Comparison of ENCODE assay signal across 25 mouse cellular contexts in genomic region chr1:132283018-132283417, GRCm38 (mm10). TPM values are rescaled to one million over a fixed set of nuclear protein-coding genes. Genes with fewer than 3 reads are reported as not detected.
DNase-seq lines count a peak whose midpoint lies in the region; ATAC-seq and TF ChIP-seq lines count a peak whose summit lies in the region.
"Had no signal": no experiment of that assay in that cellular context is flagged by ENCODE, and none has a peak within 500 bp of the region (broad histone marks: within the 10 kb centered on the region; RNA-seq: fewer than 3 reads in every experiment).

No protein-coding gene starts in this region.

- H3K27ac ChIP-seq in forebrain, embryonic 12.5 days: peak overlapping the region; percentile 78
- no peak overlapping the region for H3K27ac ChIP-seq in forebrain, embryonic 16.5 days (ENCODE audit: low read length)
- peak overlapping the region; percentile 16 for H3K27ac ChIP-seq in hindbrain, embryonic 14.5 days
- H3K27ac ChIP-seq in midbrain, embryonic 13.5 days: peak overlapping the region; percentile 86
- peak overlapping the region; percentile 42; the same call in 1 of the 2 replicates for H3K27ac ChIP-seq in neural tube, embryonic 15.5 days (replicated peaks)
- H3K27ac ChIP-seq: embryonic facial prominence, embryonic 12.5 days; kidney, embryonic 15.5 days; limb, embryonic 10.5 days; stomach, postnatal 0 days had no signal

- no peak overlapping the region for H3K9ac ChIP-seq in forebrain, embryonic 12.5 days
- H3K9ac ChIP-seq in forebrain, embryonic 16.5 days (replicated peaks; ENCODE audit: low read depth, low read length): no peak overlapping the region
- no peak overlapping the region for H3K9ac ChIP-seq in hindbrain, embryonic 14.5 days
- no peak overlapping the region for H3K9ac ChIP-seq in midbrain, embryonic 13.5 days (replicated peaks)
- H3K9ac ChIP-seq in neural tube, embryonic 15.5 days (replicated peaks): no peak overlapping the region
- H3K9ac ChIP-seq: embryonic facial prominence, embryonic 12.5 days; kidney, embryonic 15.5 days; lung, embryonic 14.5 days had no signal

- no peaks in the 10 kb centered on the region for H3K36me3 ChIP-seq in forebrain, embryonic 12.5 days (replicated peaks)
- H3K36me3 ChIP-seq in forebrain, embryonic 16.5 days (ENCODE audit: control insufficient read depth, insufficient read depth): no peaks in the 10 kb centered on the region
- no peaks in the 10 kb centered on the region for H3K36me3 ChIP-seq in hindbrain, embryonic 14.5 days (replicated peaks; ENCODE audit: control insufficient read depth, insufficient read depth)
- H3K36me3 ChIP-seq in midbrain, embryonic 13.5 days: no peaks in the 10 kb centered on the region
- H3K36me3 ChIP-seq in neural tube, embryonic 15.5 days: no peaks in the 10 kb centered on the region
- H3K36me3 ChIP-seq: embryonic facial prominence, embryonic 12.5 days; kidney, embryonic 15.5 days; limb, embryonic 10.5 days had no signal

- peak; percentile 65 for ATAC-seq in forebrain, embryonic 12.5 days (ENCODE audit: low FRiP score)
- no peak for ATAC-seq in forebrain, embryonic 16.5 days
- ATAC-seq in hindbrain, embryonic 14.5 days (ENCODE audit: low FRiP score): peak; percentile 68
- ATAC-seq in midbrain, embryonic 13.5 days: peak; percentile 74
- peak; percentile 30; the same call in 1 of the 2 replicates for ATAC-seq in neural tube, embryonic 15.5 days (ENCODE audit: low FRiP score)
- ATAC-seq in erythroblast, adult 5-6 weeks (replicated peaks; ENCODE audit: low FRiP score, poor library complexity, severe bottlenecking): no peak
- ATAC-seq: inflammation-experienced regulatory T-cells, adult 6 months had no signal

- no peaks in the 10 kb centered on the region for H3K9me3 ChIP-seq in forebrain, embryonic 12.5 days
- H3K9me3 ChIP-seq in forebrain, embryonic 16.5 days (ENCODE audit: control insufficient read depth, low read length): no peaks in the 10 kb centered on the region
- H3K9me3 ChIP-seq in hindbrain, embryonic 14.5 days (ENCODE audit: control insufficient read depth, low read length): no peaks in the 10 kb centered on the region
- no peaks in the 10 kb centered on the region for H3K9me3 ChIP-seq in midbrain, embryonic 13.5 days
- no peaks in the 10 kb centered on the region for H3K9me3 ChIP-seq in neural tube, embryonic 15.5 days (replicated peaks)
- H3K9me3 ChIP-seq: embryonic facial prominence, embryonic 12.5 days; kidney, embryonic 15.5 days; limb, embryonic 10.5 days had no signal

- no peak overlapping the region for H3K4me3 ChIP-seq in forebrain, embryonic 12.5 days (replicated peaks)
- H3K4me3 ChIP-seq in forebrain, embryonic 16.5 days (replicated peaks; ENCODE audit: low read length): no peak overlapping the region
- no peak overlapping the region for H3K4me3 ChIP-seq in hindbrain, embryonic 14.5 days (replicated peaks; ENCODE audit: low read length)
- H3K4me3 ChIP-seq in midbrain, embryonic 13.5 days (replicated peaks): no peak overlapping the region
- no peak overlapping the region for H3K4me3 ChIP-seq in neural tube, embryonic 15.5 days (replicated peaks)
- no peak overlapping the region for H3K4me3 ChIP-seq in lung, adult 2 months (replicated peaks; ENCODE audit: extremely low read depth, low read depth, low read length)
- H3K4me3 ChIP-seq: embryonic facial prominence, embryonic 12.5 days; kidney, embryonic 15.5 days; limb, embryonic 10.5 days; myocyte had no signal

- no peak for TF ChIP-seq CTCF in lung, adult 2 months (IDR thresholded peaks at IDR 0.05; ENCODE audit: insufficient read depth, low read length)

- peak; percentile 70 for DNase-seq in hindbrain, embryonic 14.5 days (ENCODE audit: low spot score)
- DNase-seq in lung, adult 2 months: no peak
- DNase-seq in adrenal gland, postnatal 14 days: no peak
- DNase-seq: adrenal gland, postnatal 10 days; cerebellum, adult 18-20 months; cerebellum, postnatal 36 days; gastrocnemius, postnatal 25 days; lung, embryonic 14.5 days; right cerebral cortex, postnatal 25 days; thymus, postnatal 14 days had no signal

- TF ChIP-seq POLR2A in lung, adult 2 months (IDR thresholded peaks at IDR 0.05; ENCODE audit: borderline replicate concordance, extremely low read depth, low read depth, low read length): no peak

- H3K27me3 ChIP-seq in forebrain, embryonic 12.5 days: peaks cover 17% of the 10 kb centered on the region
- H3K27me3 ChIP-seq in forebrain, embryonic 16.5 days (replicated peaks; ENCODE audit: control insufficient read depth, insufficient read depth, low read length): no peaks in the 10 kb centered on the region
- H3K27me3 ChIP-seq in hindbrain, embryonic 14.5 days (ENCODE audit: control insufficient read depth, insufficient read depth, low read length): no peaks in the 10 kb centered on the region
- peaks cover 9% of the 10 kb centered on the region for H3K27me3 ChIP-seq in midbrain, embryonic 13.5 days
- no peaks in the 10 kb centered on the region for H3K27me3 ChIP-seq in neural tube, embryonic 15.5 days (replicated peaks)
- H3K27me3 ChIP-seq: CH12.LX; kidney, embryonic 15.5 days had no signal

- WGBS in forebrain, embryonic 12.5 days: 54% methylated on average over 13 of the region's 13 CpGs
- WGBS in forebrain, embryonic 16.5 days: 61% methylated on average over 13 of the region's 13 CpGs
- 16% methylated on average over 13 of the region's 13 CpGs for WGBS in hindbrain, embryonic 14.5 days
- 28% methylated on average over 13 of the region's 13 CpGs for WGBS in midbrain, embryonic 13.5 days
- 20% methylated on average over 13 of the region's 13 CpGs for WGBS in neural tube, embryonic 15.5 days
- 92% methylated on average over 13 of the region's 13 CpGs for WGBS in lung, adult 2 months

- H3K4me1 ChIP-seq in forebrain, embryonic 12.5 days: peaks cover 49% of the 10 kb centered on the region
- H3K4me1 ChIP-seq in forebrain, embryonic 16.5 days (replicated peaks; ENCODE audit: control insufficient read depth, insufficient read depth, low read length): peaks cover 23% of the 10 kb centered on the region
- H3K4me1 ChIP-seq in hindbrain, embryonic 14.5 days (replicated peaks; ENCODE audit: control insufficient read depth, insufficient read depth, low read length): peaks cover 26% of the 10 kb centered on the region
- peaks cover 40% of the 10 kb centered on the region for H3K4me1 ChIP-seq in midbrain, embryonic 13.5 days (replicated peaks)
- H3K4me1 ChIP-seq in neural tube, embryonic 15.5 days: peaks cover 35% of the 10 kb centered on the region
- no peaks in the 10 kb centered on the region for H3K4me1 ChIP-seq in lung, adult 2 months (ENCODE audit: control insufficient read depth, insufficient read depth, low read length)

- no peak overlapping the region for H3K4me2 ChIP-seq in forebrain, embryonic 12.5 days
- no peak overlapping the region for H3K4me2 ChIP-seq in forebrain, embryonic 16.5 days (ENCODE audit: low read length)
- H3K4me2 ChIP-seq in hindbrain, embryonic 14.5 days (replicated peaks): no peak overlapping the region
- no peak overlapping the region; the same call in 1 of the 2 replicates for H3K4me2 ChIP-seq in midbrain, embryonic 13.5 days (replicated peaks)
- no peak overlapping the region for H3K4me2 ChIP-seq in neural tube, embryonic 15.5 days
- H3K4me2 ChIP-seq: embryonic facial prominence, embryonic 12.5 days; kidney, embryonic 15.5 days; liver, embryonic 11.5 days; lung, embryonic 14.5 days had no signal

RNA-seq across cellular contexts. Expression of gene Klhdc8a, which starts 15.4 kb away (rescaled TPM):
- 1.7 TPM in 2 replicates for polyA plus RNA-seq in forebrain, embryonic 12.5 days (2016; fragmentation: Nextera tagmentation; extraction: Ambion mirVana)
- 2.7 and 3.4 TPM in 2 replicates for polyA plus RNA-seq in forebrain, embryonic 16.5 days (2015; fragmentation: Nextera tagmentation; extraction: Ambion mirVana)
- 8.5 and 10.4 TPM in 2 replicates for polyA plus RNA-seq in hindbrain, embryonic 14.5 days (2014; fragmentation: Nextera tagmentation; extraction: Ambion mirVana)
- 6.3 and 6.7 TPM in 2 replicates for polyA plus RNA-seq in midbrain, embryonic 13.5 days (2015; fragmentation: Nextera tagmentation; extraction: Ambion mirVana)
- polyA plus RNA-seq in neural tube, embryonic 15.5 days (2015; fragmentation: Nextera tagmentation; extraction: Ambion mirVana): 7.5 TPM in 2 replicates
- not detected in 2 replicates for total RNA-seq in erythroblast, adult 5-6 weeks (2015; ENCODE audit: low replicate concordance)
- total RNA-seq in erythroblast, adult 5-6 weeks (2017; ENCODE audit: low replicate concordance): not detected in 2 replicates
- 3.2 and 4.6 TPM in 2 replicates for polyA plus RNA-seq in lung, adult 2 months (2012; rRNA removed)
- total RNA-seq in adrenal gland, postnatal 14 days (2021): 64.1 and 71.4 TPM in 2 replicates
- total RNA-seq: CH12.LX had no signal
- polyA plus RNA-seq: inflammation-experienced regulatory T-cells, adult 6 months; limb, embryonic 10.5 days had no signal

RNA-seq across cellular contexts. Expression of gene Nuak2, which starts 32.9 kb away (rescaled TPM):
- polyA plus RNA-seq in forebrain, embryonic 12.5 days (2016; fragmentation: Nextera tagmentation; extraction: Ambion mirVana): 49.9 and 54.0 TPM in 2 replicates
- 13.3 and 13.4 TPM in 2 replicates for polyA plus RNA-seq in forebrain, embryonic 16.5 days (2015; fragmentation: Nextera tagmentation; extraction: Ambion mirVana)
- polyA plus RNA-seq in hindbrain, embryonic 14.5 days (2014; fragmentation: Nextera tagmentation; extraction: Ambion mirVana): 10.7 and 14.0 TPM in 2 replicates
- polyA plus RNA-seq in midbrain, embryonic 13.5 days (2015; fragmentation: Nextera tagmentation; extraction: Ambion mirVana): 53.5 and 56.3 TPM in 2 replicates
- polyA plus RNA-seq in neural tube, embryonic 15.5 days (2015; fragmentation: Nextera tagmentation; extraction: Ambion mirVana): 6.6 and 7.1 TPM in 2 replicates
- total RNA-seq in erythroblast, adult 5-6 weeks (2015; ENCODE audit: low replicate concordance): 4.4 and 7.7 TPM in 2 replicates
- 1.8 and 3.7 TPM in 2 replicates for total RNA-seq in erythroblast, adult 5-6 weeks (2017; ENCODE audit: low replicate concordance)
- 9.6 and 10.4 TPM in 2 replicates for polyA plus RNA-seq in lung, adult 2 months (2012; rRNA removed)
- 3.7 and 5.6 TPM in 2 replicates for total RNA-seq in adrenal gland, postnatal 14 days (2021)

RNA-seq across cellular contexts. Expression of gene Gm10188, which starts 53.5 kb away (rescaled TPM):
- polyA plus RNA-seq in forebrain, embryonic 12.5 days (2016; fragmentation: Nextera tagmentation; extraction: Ambion mirVana): 0.38 and 0.59 TPM in 2 replicates
- polyA plus RNA-seq in forebrain, embryonic 16.5 days (2015; fragmentation: Nextera tagmentation; extraction: Ambion mirVana): 0.86 TPM in 1 of 2 replicates, not detected in the other
- polyA plus RNA-seq in hindbrain, embryonic 14.5 days (2014; fragmentation: Nextera tagmentation; extraction: Ambion mirVana): 0.39 and 0.47 TPM in 2 replicates
- polyA plus RNA-seq in midbrain, embryonic 13.5 days (2015; fragmentation: Nextera tagmentation; extraction: Ambion mirVana): 0.58 and 1.1 TPM in 2 replicates
- polyA plus RNA-seq in neural tube, embryonic 15.5 days (2015; fragmentation: Nextera tagmentation; extraction: Ambion mirVana): 0.50 and 0.59 TPM in 2 replicates
- total RNA-seq in erythroblast, adult 5-6 weeks (2015; ENCODE audit: low replicate concordance): not detected in 2 replicates
- total RNA-seq in erythroblast, adult 5-6 weeks (2017; ENCODE audit: low replicate concordance): not detected in 2 replicates
- not detected in 2 replicates for polyA plus RNA-seq in lung, adult 2 months (2012; rRNA removed)
- total RNA-seq in adrenal gland, postnatal 14 days (2021): not detected in 2 replicates
- total RNA-seq: adrenal gland, postnatal 10 days; CH12.LX; gastrocnemius, postnatal 25 days; heart, adult 8-10 months had no signal
- polyA plus RNA-seq: embryonic facial prominence, embryonic 12.5 days; heart, postnatal 0 days; inflammation-experienced regulatory T-cells, adult 6 months; kidney, embryonic 15.5 days; limb, embryonic 10.5 days; liver, embryonic 11.5 days; lung, embryonic 14.5 days; myocyte; stomach, postnatal 0 days had no signal

Comparison
In these comparisons a context has a peak if more than half of its experiments do, and no peak if none do; other contexts are left out.
1. ATAC-seq: peak in forebrain, embryonic 12.5 days (single experiment), hindbrain, embryonic 14.5 days (single experiment), midbrain, embryonic 13.5 days (single experiment) and neural tube, embryonic 15.5 days (single experiment); none in forebrain, embryonic 16.5 days (single experiment) and erythroblast, adult 5-6 weeks (single experiment).